Mouse (Mus musculus): ENCODE measurements around the gene Nkx2-3. TPM values are rescaled to one million over a fixed set of nuclear protein-coding genes. Genes with fewer than 3 reads are reported as not detected.

Nkx2-3 gene
- polyA plus RNA-seq, 1 experiment from 2014 or later = 2.4 TPM

DNA sequence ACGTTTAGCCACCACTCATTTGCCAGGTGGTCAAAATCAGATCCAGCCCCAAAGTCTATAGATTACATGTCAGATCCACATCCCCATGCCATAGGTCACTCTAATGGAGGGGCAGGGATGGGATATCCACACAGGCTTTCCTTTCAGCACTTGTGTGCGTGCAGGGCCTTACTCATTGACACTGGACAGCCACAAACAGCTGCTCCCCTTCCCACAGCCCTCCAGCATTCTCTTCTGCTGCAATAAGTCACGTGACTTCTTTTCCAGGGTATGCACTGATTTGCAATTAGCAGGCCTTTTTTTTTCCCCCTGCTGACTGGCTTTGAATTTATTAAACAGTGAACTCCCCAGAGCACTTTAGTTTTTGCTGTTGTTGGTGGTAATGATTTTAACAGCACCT, 14.0 kb downstream of the Nkx2-3 start:
- H3K4me1 ChIP-seq (ENCODE audit: control insufficient read depth, insufficient read depth, low read length) = no peaks in the 10 kb centered on the region
- H3K9ac ChIP-seq (ENCODE audit: low read depth, low read length) = no peak overlapping the region
- peak; percentile 48; the same call in 1 of the 2 replicates for ATAC-seq (ENCODE audit: low read depth)
- H3K36me3 ChIP-seq (ENCODE audit: control insufficient read depth, insufficient read depth, low read length) = no peaks in the 10 kb centered on the region
- H3K9me3 ChIP-seq (ENCODE audit: control insufficient read depth, low read length) = no peaks in the 10 kb centered on the region
- no peak overlapping the region for H3K27ac ChIP-seq (replicated peaks; ENCODE audit: low read depth, low read length)
- no peak overlapping the region for H3K4me2 ChIP-seq (ENCODE audit: low read depth, low read length)
- peaks cover 31% of the 10 kb centered on the region for H3K27me3 ChIP-seq (replicated peaks; ENCODE audit: control insufficient read depth, insufficient read depth, low read length)
- H3K4me3 ChIP-seq (ENCODE audit: low read depth, low read length) = no peak overlapping the region
- DNase-seq (ENCODE audit: low spot score) = peak; percentile 59
- 32% methylated on average over 3 of the region's 3 CpGs for WGBS

- Histone ChIP-seq H3K9ac (ENCODE audit: low read depth, low read length) (no peak overlapping the region), H3K27ac (replicated peaks; ENCODE audit: low read depth, low read length) (no peak overlapping the region), H3K4me2 (ENCODE audit: low read depth, low read length) (no peak overlapping the region), H3K36me3 (ENCODE audit: control insufficient read depth, insufficient read depth, low read length) (no peaks in the 10 kb centered on the region), H3K9me3 (ENCODE audit: control insufficient read depth, low read length) (no peaks in the 10 kb centered on the region), H3K4me1 (ENCODE audit: control insufficient read depth, insufficient read depth, low read length) (no peaks in the 10 kb centered on the region), H3K4me3 (ENCODE audit: low read depth, low read length) (no peak overlapping the region), H3K27me3 (replicated peaks; ENCODE audit: control insufficient read depth, insufficient read depth, low read length) (peaks cover 21% of the 10 kb centered on the region)
- DNase-seq (ENCODE audit: low spot score) (no peak), ATAC-seq (ENCODE audit: low read depth) (no peak)
- 93% methylated on average over 3 of the region's 3 CpGs for WGBS
These were observed 15.2 kb downstream of the Nkx2-3 start for GRCm38 (mm10) chr19:43627345-43627744.

DNA sequence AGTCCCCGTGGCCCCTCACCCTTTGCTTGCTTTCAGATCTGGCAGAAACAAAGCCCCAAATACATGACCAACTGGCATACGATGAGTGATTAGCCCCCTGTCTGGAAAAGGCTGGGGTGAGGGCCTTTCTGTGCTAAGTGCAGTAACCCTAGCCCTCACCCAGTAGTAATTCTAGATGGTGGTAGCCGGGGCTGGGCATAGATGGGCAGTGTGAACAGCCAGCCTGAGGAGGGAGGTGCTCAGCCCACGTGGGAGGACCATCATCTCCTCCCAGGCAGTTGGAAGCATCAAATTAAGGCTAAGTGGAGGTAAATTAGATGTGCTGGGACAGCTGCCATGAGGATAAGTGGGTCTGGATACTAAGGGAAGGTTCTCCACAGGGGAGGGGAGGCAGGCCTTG, 17.0 kb downstream of the Nkx2-3 start:
- peak; percentile 45 for DNase-seq (ENCODE audit: low spot score)
- no peak overlapping the region for H3K4me3 ChIP-seq (ENCODE audit: low read depth, low read length)
- no peaks in the 10 kb centered on the region for H3K9me3 ChIP-seq (ENCODE audit: control insufficient read depth, low read length)
- H3K36me3 ChIP-seq (ENCODE audit: control insufficient read depth, insufficient read depth, low read length) = no peaks in the 10 kb centered on the region
- H3K4me1 ChIP-seq (ENCODE audit: control insufficient read depth, insufficient read depth, low read length) = no peaks in the 10 kb centered on the region
- H3K4me2 ChIP-seq (ENCODE audit: low read depth, low read length) = no peak overlapping the region
- peak; percentile 76; the same call in 1 of the 2 replicates for ATAC-seq (ENCODE audit: low read depth)
- H3K27ac ChIP-seq (replicated peaks; ENCODE audit: low read depth, low read length) = no peak overlapping the region
- H3K27me3 ChIP-seq (replicated peaks; ENCODE audit: control insufficient read depth, insufficient read depth, low read length) = peaks cover 3% of the 10 kb centered on the region
- WGBS = 28% methylated on average over 4 of the region's 4 CpGs
- H3K9ac ChIP-seq (ENCODE audit: low read depth, low read length) = no peak overlapping the region

- H3K36me3 ChIP-seq (ENCODE audit: control insufficient read depth, insufficient read depth, low read length) = no peaks in the 10 kb centered on the region
- H3K4me3 ChIP-seq (ENCODE audit: low read depth, low read length) = no peak overlapping the region
- ATAC-seq (ENCODE audit: low read depth) = peak; percentile 80; the same call in 1 of the 2 replicates
- no peak overlapping the region for H3K4me2 ChIP-seq (ENCODE audit: low read depth, low read length)
- H3K9ac ChIP-seq (ENCODE audit: low read depth, low read length) = no peak overlapping the region
- WGBS = 28% methylated on average over 12 of the region's 12 CpGs
- no peaks in the 10 kb centered on the region for H3K4me1 ChIP-seq (ENCODE audit: control insufficient read depth, insufficient read depth, low read length)
- H3K27me3 ChIP-seq (replicated peaks; ENCODE audit: control insufficient read depth, insufficient read depth, low read length) = no peaks in the 10 kb centered on the region; the same call in 1 of the 2 replicates
- DNase-seq (ENCODE audit: low spot score) = peak; percentile 90
- no peak overlapping the region for H3K27ac ChIP-seq (replicated peaks; ENCODE audit: low read depth, low read length)
- H3K9me3 ChIP-seq (ENCODE audit: control insufficient read depth, low read length) = no peaks in the 10 kb centered on the region
These were observed 18.5 kb downstream of the Nkx2-3 start for GRCm38 (mm10) chr19:43630466-43631251.

DNA sequence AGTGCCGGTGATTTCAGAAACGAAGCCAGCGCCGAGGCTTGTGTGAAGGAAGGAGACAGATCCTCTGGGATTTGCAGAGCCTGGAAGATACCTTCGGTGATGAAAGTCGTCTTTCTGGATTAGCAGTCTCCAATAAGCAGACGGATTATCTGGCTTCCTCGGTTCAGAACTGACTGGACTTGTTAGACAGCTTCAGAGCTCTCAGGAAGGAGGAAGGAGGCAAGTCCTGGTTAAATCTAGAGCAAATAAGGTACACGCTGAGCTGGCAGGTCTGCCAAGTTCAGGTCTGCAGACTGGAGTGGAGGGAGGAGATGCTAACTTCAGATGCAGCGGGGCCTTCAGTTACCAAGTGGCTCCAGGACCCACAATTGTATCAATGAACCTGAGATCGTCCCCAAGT, 29.7 kb downstream of the Nkx2-3 start:
- H3K9ac ChIP-seq (ENCODE audit: low read depth, low read length) = no peak overlapping the region
- H3K4me3 ChIP-seq (ENCODE audit: low read depth, low read length) = no peak overlapping the region
- peak; percentile 81 for DNase-seq (ENCODE audit: low spot score)
- H3K27me3 ChIP-seq (replicated peaks; ENCODE audit: control insufficient read depth, insufficient read depth, low read length) = no peaks in the 10 kb centered on the region
- peak; percentile 75 for ATAC-seq (ENCODE audit: low read depth)
- no peaks in the 10 kb centered on the region for H3K4me1 ChIP-seq (ENCODE audit: control insufficient read depth, insufficient read depth, low read length)
- 58% methylated on average over 11 of the region's 11 CpGs for WGBS
- H3K36me3 ChIP-seq (ENCODE audit: control insufficient read depth, insufficient read depth, low read length) = no peaks in the 10 kb centered on the region
- H3K27ac ChIP-seq (replicated peaks; ENCODE audit: low read depth, low read length) = no peak overlapping the region
- H3K9me3 ChIP-seq (ENCODE audit: control insufficient read depth, low read length) = no peaks in the 10 kb centered on the region
- H3K4me2 ChIP-seq (ENCODE audit: low read depth, low read length) = no peak overlapping the region

DNA sequence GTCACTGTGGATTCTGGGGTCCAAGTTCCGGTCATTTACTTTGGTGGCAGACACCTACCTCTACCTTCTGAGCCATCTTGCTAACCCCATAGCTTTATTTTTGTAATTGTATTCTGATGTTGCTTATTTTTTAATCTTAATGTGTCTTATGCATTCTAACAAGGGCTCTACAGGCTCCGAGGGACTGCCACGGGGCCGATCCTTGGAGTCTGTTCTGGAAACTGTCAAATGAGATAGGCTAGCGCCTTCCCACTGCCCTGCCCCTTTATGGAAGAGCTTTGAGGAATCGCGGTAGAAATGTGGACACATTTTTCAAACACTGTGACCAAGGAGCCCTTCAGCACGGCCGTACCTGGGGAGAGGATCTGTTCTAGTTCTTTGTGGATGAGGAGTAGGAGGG, 30.7 kb downstream of the Nkx2-3 start:
- Histone ChIP-seq H3K9ac (ENCODE audit: low read depth, low read length) (no peak overlapping the region), H3K36me3 (ENCODE audit: control insufficient read depth, insufficient read depth, low read length) (no peaks in the 10 kb centered on the region), H3K4me2 (ENCODE audit: low read depth, low read length) (no peak overlapping the region), H3K27me3 (replicated peaks; ENCODE audit: control insufficient read depth, insufficient read depth, low read length) (no peaks in the 10 kb centered on the region), H3K4me3 (ENCODE audit: low read depth, low read length) (no peak overlapping the region), H3K27ac (replicated peaks; ENCODE audit: low read depth, low read length) (no peak overlapping the region), H3K9me3 (ENCODE audit: control insufficient read depth, low read length) (no peaks in the 10 kb centered on the region), H3K4me1 (ENCODE audit: control insufficient read depth, insufficient read depth, low read length) (no peaks in the 10 kb centered on the region)
- ATAC-seq (ENCODE audit: low read depth) = no peak
- WGBS = 84% methylated on average over 9 of the region's 9 CpGs
- no peak for DNase-seq (ENCODE audit: low spot score)

GRCm38 (mm10) chr19:43645508-43645907, 33.4 kb downstream of the Nkx2-3 start:
- Histone ChIP-seq H3K4me3 (ENCODE audit: low read depth, low read length) (no peak overlapping the region), H3K36me3 (ENCODE audit: control insufficient read depth, insufficient read depth, low read length) (no peaks in the 10 kb centered on the region), H3K9ac (ENCODE audit: low read depth, low read length) (no peak overlapping the region), H3K4me2 (ENCODE audit: low read depth, low read length) (no peak overlapping the region), H3K4me1 (ENCODE audit: control insufficient read depth, insufficient read depth, low read length) (no peaks in the 10 kb centered on the region), H3K9me3 (ENCODE audit: control insufficient read depth, low read length) (no peaks in the 10 kb centered on the region), H3K27ac (replicated peaks; ENCODE audit: low read depth, low read length) (no peak overlapping the region), H3K27me3 (replicated peaks; ENCODE audit: control insufficient read depth, insufficient read depth, low read length) (no peaks in the 10 kb centered on the region)
- no peak for ATAC-seq (ENCODE audit: low read depth)
- no peak for DNase-seq (ENCODE audit: low spot score)
- WGBS = 86% methylated on average over 9 of the region's 9 CpGs

- Histone ChIP-seq H3K4me1 (ENCODE audit: control insufficient read depth, insufficient read depth, low read length) (no peaks in the 10 kb centered on the region), H3K36me3 (ENCODE audit: control insufficient read depth, insufficient read depth, low read length) (no peaks in the 10 kb centered on the region), H3K9ac (ENCODE audit: low read depth, low read length) (no peak overlapping the region), H3K9me3 (ENCODE audit: control insufficient read depth, low read length) (no peaks in the 10 kb centered on the region), H3K27ac (replicated peaks; ENCODE audit: low read depth, low read length) (no peak overlapping the region), H3K4me2 (ENCODE audit: low read depth, low read length) (no peak overlapping the region), H3K4me3 (ENCODE audit: low read depth, low read length) (no peak overlapping the region), H3K27me3 (replicated peaks; ENCODE audit: control insufficient read depth, insufficient read depth, low read length) (no peaks in the 10 kb centered on the region)
- WGBS = 50% methylated on average over 7 of the region's 7 CpGs
- DNase-seq (ENCODE audit: low spot score) (no peak), ATAC-seq (ENCODE audit: low read depth) (no peak)
These were observed 34.7 kb downstream of the Nkx2-3 start for GRCm38 (mm10) chr19:43646852-43647251.

- Histone ChIP-seq H3K9ac (ENCODE audit: low read depth, low read length) (no peak overlapping the region), H3K4me3 (ENCODE audit: low read depth, low read length) (no peak overlapping the region), H3K27me3 (replicated peaks; ENCODE audit: control insufficient read depth, insufficient read depth, low read length) (0 out of 2 replicates have a peak, but pooled peaks cover 2% of the 10 kb centered on the region), H3K4me2 (ENCODE audit: low read depth, low read length) (no peak overlapping the region), H3K4me1 (ENCODE audit: control insufficient read depth, insufficient read depth, low read length) (no peaks in the 10 kb centered on the region), H3K36me3 (ENCODE audit: control insufficient read depth, insufficient read depth, low read length) (no peaks in the 10 kb centered on the region), H3K9me3 (ENCODE audit: control insufficient read depth, low read length) (no peaks in the 10 kb centered on the region), H3K27ac (replicated peaks; ENCODE audit: low read depth, low read length) (no peak overlapping the region)
- 87% methylated on average over 9 of the region's 9 CpGs for WGBS
- ATAC-seq (ENCODE audit: low read depth) = no peak
- DNase-seq (ENCODE audit: low spot score) = no peak
These were observed 35.1 kb downstream of the Nkx2-3 start for GRCm38 (mm10) chr19:43647261-43647660.

All from embryonic facial prominence, embryonic 14.5 days (tissue).